Mouse (Mus musculus): ENCODE results near the gene Snx21. TPM values are rescaled to one million over a fixed set of nuclear protein-coding genes. Genes with fewer than 3 reads are reported as not detected.

Gene Snx21
- polyA plus RNA-seq, 1 experiment from 2014 or later, result 19.9 TPM

DNA sequence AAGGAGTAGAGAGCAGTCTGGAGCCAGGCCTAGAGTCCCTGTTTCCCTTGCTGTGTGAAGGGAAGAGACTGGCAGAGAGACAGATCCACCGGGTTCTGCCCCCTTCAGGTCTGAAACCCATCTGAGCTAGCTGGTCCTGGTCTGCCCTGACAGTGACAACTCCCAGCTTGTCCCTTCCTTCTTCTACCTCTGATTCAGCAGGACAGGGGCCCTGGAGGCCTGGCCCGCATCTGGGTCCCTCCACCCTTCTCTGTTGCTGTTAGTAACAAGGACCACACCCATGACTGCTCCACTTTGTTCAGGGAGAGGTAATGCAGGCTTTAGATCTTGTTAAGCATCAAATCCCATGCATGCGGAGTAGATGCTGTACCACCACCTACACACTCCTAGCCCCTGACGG, 2.8 kb downstream of the Snx21 start:
- WGBS, result 72% methylated on average over 4 of the region's 4 CpGs
- TF ChIP-seq CTCF (IDR thresholded peaks at IDR 0.05; ENCODE audit: low read depth), result no peak

DNA sequence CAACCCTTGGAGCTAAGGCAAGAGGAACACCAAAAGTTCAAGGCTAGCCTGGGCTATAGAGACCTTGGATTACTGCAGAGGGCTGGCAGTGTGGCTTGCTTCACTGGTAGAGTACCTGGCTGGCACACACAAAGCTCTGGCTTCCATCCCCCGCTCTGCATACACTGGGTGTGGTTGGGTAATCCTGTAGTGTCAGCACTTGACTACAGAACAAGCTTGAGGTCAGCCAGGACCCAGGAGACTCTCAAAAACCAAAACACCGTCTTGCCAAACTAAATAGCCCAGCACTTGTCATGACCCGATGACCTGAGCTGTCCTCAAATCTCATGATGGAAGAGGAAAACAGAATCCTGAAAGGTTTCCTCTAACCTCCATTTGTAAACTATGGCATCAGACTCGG, 4.8 kb downstream of the Snx21 start:
- Histone ChIP-seq H3K4me3 (replicated peaks; ENCODE audit: low read depth, low read length) (no peak overlapping the region), H3K27me3 (ENCODE audit: insufficient read depth, low read length) (no peaks in the 10 kb centered on the region), H3K4me2 (ENCODE audit: low read length) (no peak overlapping the region), H3K36me3 (ENCODE audit: insufficient read depth, low read length) (peaks cover 30% of the 10 kb centered on the region), H3K4me1 (replicated peaks; ENCODE audit: insufficient read depth, low read length) (no peaks in the 10 kb centered on the region; the same call in 1 of the 2 replicates), H3K9me3 (replicated peaks; ENCODE audit: low read length) (no peaks in the 10 kb centered on the region), H3K27ac (no peak overlapping the region), H3K9ac (ENCODE audit: low read depth, low read length) (no peak overlapping the region)
- WGBS, result 74% methylated on average over 4 of the region's 4 CpGs
- ATAC-seq (replicated peaks; ENCODE audit: low FRiP score, low read depth) (no peak), DNase-seq (ENCODE audit: low spot score) (no peak)
- TF ChIP-seq CTCF (IDR thresholded peaks at IDR 0.05; ENCODE audit: low read depth), result no peak

More for the DNA sequence above, 2.8 kb downstream of the Snx21 start:
- H3K9ac ChIP-seq (ENCODE audit: low read depth, low read length), result no peak overlapping the region
- H3K36me3 ChIP-seq (ENCODE audit: insufficient read depth, low read length), result peaks cover 25% of the 10 kb centered on the region
- no peaks in the 10 kb centered on the region for H3K27me3 ChIP-seq (ENCODE audit: insufficient read depth, low read length)
- 0 out of 2 replicates have a peak overlapping the region, but pooled peaks have one; percentile 4 for H3K27ac ChIP-seq
- no peaks in the 10 kb centered on the region for H3K9me3 ChIP-seq (replicated peaks; ENCODE audit: low read length)
- no peak overlapping the region for H3K4me3 ChIP-seq (replicated peaks; ENCODE audit: low read depth, low read length)
- no peaks in the 10 kb centered on the region; the same call in 1 of the 2 replicates for H3K4me1 ChIP-seq (replicated peaks; ENCODE audit: insufficient read depth, low read length)
- DNase-seq (ENCODE audit: low spot score) (no peak), ATAC-seq (replicated peaks; ENCODE audit: low FRiP score, low read depth) (no peak)
- H3K4me2 ChIP-seq (ENCODE audit: low read length), result no peak overlapping the region

DNA sequence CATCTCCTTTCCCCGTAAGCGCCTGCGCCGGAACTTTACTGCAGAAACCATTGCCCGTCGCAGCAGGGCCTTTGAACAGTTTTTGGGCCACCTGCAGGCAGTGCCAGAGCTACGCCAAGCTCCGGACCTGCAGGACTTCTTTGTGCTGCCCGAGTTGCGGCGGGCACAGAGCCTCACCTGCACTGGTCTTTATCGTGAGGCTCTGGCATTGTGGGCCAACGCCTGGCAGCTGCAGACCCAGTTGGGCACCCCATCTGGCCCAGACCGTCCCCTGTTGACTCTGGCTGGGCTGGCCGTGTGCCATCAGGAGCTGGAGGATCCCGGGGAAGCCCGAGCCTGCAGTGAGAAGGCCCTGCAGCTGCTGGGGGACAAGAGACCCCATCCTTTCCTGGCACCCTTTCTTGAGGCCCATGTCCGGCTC, 6.2 kb downstream of the Snx21 start:
- peaks cover 43% of the 10 kb centered on the region for H3K36me3 ChIP-seq (ENCODE audit: insufficient read depth, low read length)
- no peak for ATAC-seq (replicated peaks; ENCODE audit: low FRiP score, low read depth)
- TF ChIP-seq CTCF (IDR thresholded peaks at IDR 0.05; ENCODE audit: low read depth), result no peak
- DNase-seq (ENCODE audit: low spot score), result no peak
- H3K27ac ChIP-seq, result no peak overlapping the region
- no peaks in the 10 kb centered on the region for H3K9me3 ChIP-seq (replicated peaks; ENCODE audit: low read length)
- 91% methylated on average over 18 of the region's 18 CpGs for WGBS
- no peaks in the 10 kb centered on the region; the same call in 1 of the 2 replicates for H3K4me1 ChIP-seq (replicated peaks; ENCODE audit: insufficient read depth, low read length)
- H3K4me2 ChIP-seq (ENCODE audit: low read length), result no peak overlapping the region
- no peak overlapping the region for H3K4me3 ChIP-seq (replicated peaks; ENCODE audit: low read depth, low read length)
- H3K9ac ChIP-seq (ENCODE audit: low read depth, low read length), result no peak overlapping the region
- H3K27me3 ChIP-seq (ENCODE audit: insufficient read depth, low read length), result no peaks in the 10 kb centered on the region

DNA sequence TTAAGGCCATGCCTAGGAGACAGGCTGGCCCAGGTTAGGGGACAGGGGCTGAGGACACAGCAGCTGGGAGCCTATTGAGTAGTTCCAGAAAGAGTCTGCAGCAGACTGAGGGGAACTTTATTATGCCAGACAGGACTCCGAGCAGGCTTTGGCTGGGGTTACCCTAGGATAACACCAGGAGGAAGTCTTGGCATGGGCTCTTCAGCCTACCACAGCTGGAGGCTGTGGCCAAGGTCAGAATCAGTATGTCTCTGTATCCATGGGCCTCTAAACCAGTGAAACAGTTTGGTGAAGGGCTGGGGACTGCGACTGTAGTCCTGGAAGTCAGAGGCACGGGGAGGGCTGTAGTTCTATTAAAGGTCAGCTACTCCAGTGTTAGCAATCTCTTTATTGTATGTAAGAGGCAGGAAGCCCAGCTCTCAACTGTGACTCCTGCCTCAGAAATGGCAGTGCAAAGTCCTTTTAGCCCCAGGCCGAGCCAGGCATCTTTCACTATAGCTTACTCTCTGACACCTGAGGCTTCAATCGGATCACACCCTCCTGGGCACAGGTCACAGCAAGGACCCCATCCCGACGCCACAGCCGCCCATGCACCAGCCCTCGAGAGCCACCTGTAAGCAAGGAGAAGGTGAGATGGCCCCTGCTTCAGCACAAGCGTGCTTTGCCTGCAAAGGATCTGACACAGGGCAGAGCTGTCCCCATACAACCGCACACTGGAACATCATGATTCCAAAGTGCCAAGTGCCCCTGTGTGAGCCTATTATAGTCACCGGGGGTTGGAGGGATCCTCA, 7.0 kb downstream of the Snx21 start:
- ATAC-seq (replicated peaks; ENCODE audit: low FRiP score, low read depth) (no peak), DNase-seq (ENCODE audit: low spot score) (no peak)
- no peaks in the 10 kb centered on the region for H3K9me3 ChIP-seq (replicated peaks; ENCODE audit: low read length)
- no peak overlapping the region for H3K4me3 ChIP-seq (replicated peaks; ENCODE audit: low read depth, low read length)
- TF ChIP-seq CTCF (IDR thresholded peaks at IDR 0.05; ENCODE audit: low read depth), result no peak
- H3K4me2 ChIP-seq (ENCODE audit: low read length), result no peak overlapping the region
- 90% methylated on average over 12 of the region's 12 CpGs for WGBS
- H3K9ac ChIP-seq (ENCODE audit: low read depth, low read length), result no peak overlapping the region
- H3K27me3 ChIP-seq (ENCODE audit: insufficient read depth, low read length), result no peaks in the 10 kb centered on the region
- no peak overlapping the region for H3K27ac ChIP-seq
- no peaks in the 10 kb centered on the region; the same call in 1 of the 2 replicates for H3K4me1 ChIP-seq (replicated peaks; ENCODE audit: insufficient read depth, low read length)
- H3K36me3 ChIP-seq (ENCODE audit: insufficient read depth, low read length), result peaks cover 46% of the 10 kb centered on the region

DNA sequence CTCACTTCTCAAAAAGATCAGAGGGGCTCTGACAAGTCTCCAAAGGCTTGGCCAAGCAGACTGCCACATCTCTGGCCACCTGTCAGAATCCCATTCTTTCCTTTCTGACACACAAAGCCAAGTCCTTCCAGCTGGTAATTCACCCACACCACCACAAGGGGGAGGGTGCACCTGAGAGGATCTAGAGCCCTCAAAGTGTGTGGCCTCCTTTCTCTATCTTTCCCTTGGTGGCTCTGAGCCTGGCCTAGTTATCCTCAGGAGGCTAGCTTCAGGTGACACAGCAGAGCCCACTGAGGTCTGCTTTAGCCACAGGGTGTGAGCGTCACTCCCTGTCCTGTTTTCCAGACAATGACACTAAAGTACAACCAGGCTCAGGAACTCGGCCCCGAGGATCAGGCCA, 7.6 kb downstream of the Snx21 start:
- no peak overlapping the region for H3K27ac ChIP-seq
- no peaks in the 10 kb centered on the region; the same call in 1 of the 2 replicates for H3K4me1 ChIP-seq (replicated peaks; ENCODE audit: insufficient read depth, low read length)
- no peak overlapping the region for H3K4me2 ChIP-seq (ENCODE audit: low read length)
- no peak overlapping the region for H3K9ac ChIP-seq (ENCODE audit: low read depth, low read length)
- no peaks in the 10 kb centered on the region for H3K27me3 ChIP-seq (ENCODE audit: insufficient read depth, low read length)
- peaks cover 46% of the 10 kb centered on the region for H3K36me3 ChIP-seq (ENCODE audit: insufficient read depth, low read length)
- H3K9me3 ChIP-seq (replicated peaks; ENCODE audit: low read length), result no peaks in the 10 kb centered on the region
- no peak overlapping the region for H3K4me3 ChIP-seq (replicated peaks; ENCODE audit: low read depth, low read length)
- 71% methylated on average over 3 of the region's 3 CpGs for WGBS
- peak; percentile 55 for DNase-seq (ENCODE audit: low spot score)
- peak; percentile 72 for TF ChIP-seq CTCF (IDR thresholded peaks at IDR 0.05; ENCODE audit: low read depth)
- ATAC-seq (replicated peaks; ENCODE audit: low FRiP score, low read depth), result no peak; the same call in 1 of the 2 replicates

DNA sequence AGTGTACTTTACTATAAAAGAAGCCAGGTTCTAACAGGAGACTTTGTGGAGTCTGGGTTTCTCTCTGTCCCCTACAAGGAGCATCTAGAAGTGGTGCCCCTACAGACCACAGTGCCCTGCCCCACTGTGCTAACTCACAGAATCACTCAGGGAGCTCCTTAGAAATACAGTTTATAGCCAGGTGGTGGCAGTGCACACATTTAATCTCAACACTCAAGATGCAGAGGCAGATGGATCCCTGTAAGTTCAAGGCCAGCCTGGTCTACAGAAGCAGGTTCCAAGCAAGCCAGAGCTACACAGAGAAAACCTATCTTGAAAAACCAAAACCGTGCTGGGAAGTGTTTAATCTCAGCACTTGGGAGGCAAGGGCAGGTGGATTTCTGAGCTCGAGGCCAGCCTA, 8.1 kb downstream of the Snx21 start:
- Histone ChIP-seq H3K4me2 (ENCODE audit: low read length) (no peak overlapping the region), H3K9ac (ENCODE audit: low read depth, low read length) (no peak overlapping the region), H3K27me3 (ENCODE audit: insufficient read depth, low read length) (no peaks in the 10 kb centered on the region), H3K36me3 (ENCODE audit: insufficient read depth, low read length) (peaks cover 46% of the 10 kb centered on the region), H3K4me1 (replicated peaks; ENCODE audit: insufficient read depth, low read length) (no peaks in the 10 kb centered on the region), H3K9me3 (replicated peaks; ENCODE audit: low read length) (no peaks in the 10 kb centered on the region), H3K4me3 (replicated peaks; ENCODE audit: low read depth, low read length) (no peak overlapping the region), H3K27ac (no peak overlapping the region)
- TF ChIP-seq CTCF (IDR thresholded peaks at IDR 0.05; ENCODE audit: low read depth), result peak; percentile 24; the same call in 1 of the 2 replicates
- ATAC-seq (replicated peaks; ENCODE audit: low FRiP score, low read depth) (no peak), DNase-seq (ENCODE audit: low spot score) (peak; percentile 36)
- 93% methylated on average over 2 of the region's 2 CpGs for WGBS
